Mouse (Mus musculus) MEL (cell line): ENCODE data around the gene Pglyrp1.

ENCODE experiments used
- CHD2 ChIP-seq: IDR thresholded peaks from 2 replicates; pipeline ENCODE4 v1.6.1; 2011; ENCODE audit warnings: low read length, improper control_type of control experiment
- CTCF ChIP-seq, 3 experiments: IDR thresholded peaks in 2 of 3; conservative IDR thresholded peaks in 1 of 3; 2 replicates each; pipeline ENCODE4 v1.5.1; 2011 to 2012; ENCODE audit warnings: low read length in 3 of 3, low read depth in 2 of 3, mild to moderate bottlenecking in 2 of 3, improper control_type of control experiment in 1 of 3, inconsistent platforms in 1 of 3, mixed read lengths in 1 of 3, moderate library complexity in 1 of 3; ENCODE audit not compliant: control insufficient read depth in 1 of 3, insufficient read depth in 1 of 3, poor library complexity in 1 of 3, severe bottlenecking in 1 of 3
- HCFC1 ChIP-seq: IDR thresholded peaks from 2 replicates; pipeline ENCODE4 v1.6.1; 2012; ENCODE audit warnings: low read depth, mild to moderate bottlenecking, inconsistent platforms, low read length, improper control_type of control experiment, moderate library complexity
- JUND ChIP-seq: IDR thresholded peaks from 2 replicates; pipeline ENCODE4 v1.6.1; 2011; ENCODE audit warnings: low read depth, mild to moderate bottlenecking, improper control_type of control experiment, low read length
- MAX ChIP-seq: IDR thresholded peaks from 2 replicates; pipeline ENCODE4 v1.6.1; 2011; ENCODE audit warnings: low read length, improper control_type of control experiment
- MEF2A ChIP-seq: IDR thresholded peaks from 2 replicates; pipeline ENCODE4 v1.6.1; 2014; ENCODE audit warnings: low read depth, mild to moderate bottlenecking, inconsistent platforms, low read length, improper control_type of control experiment; ENCODE audit not compliant: poor library complexity, insufficient replicate concordance, severe bottlenecking; ENCODE audit errors: extremely low read depth
- MXI1 ChIP-seq: IDR thresholded peaks from 2 replicates; pipeline ENCODE4 v1.6.1; 2011; ENCODE audit warnings: mild to moderate bottlenecking, low read depth, low read length, improper control_type of control experiment
- TBP ChIP-seq: IDR thresholded peaks from 2 replicates; pipeline ENCODE4 v1.8.0; 2011; ENCODE audit warnings: low read depth, low read length, improper control_type of control experiment
- ZNF384 ChIP-seq: IDR thresholded peaks from 2 replicates; pipeline ENCODE4 v1.6.1; 2012; ENCODE audit warnings: low read depth, mild to moderate bottlenecking, inconsistent platforms, low read length, improper control_type of control experiment

DNA sequence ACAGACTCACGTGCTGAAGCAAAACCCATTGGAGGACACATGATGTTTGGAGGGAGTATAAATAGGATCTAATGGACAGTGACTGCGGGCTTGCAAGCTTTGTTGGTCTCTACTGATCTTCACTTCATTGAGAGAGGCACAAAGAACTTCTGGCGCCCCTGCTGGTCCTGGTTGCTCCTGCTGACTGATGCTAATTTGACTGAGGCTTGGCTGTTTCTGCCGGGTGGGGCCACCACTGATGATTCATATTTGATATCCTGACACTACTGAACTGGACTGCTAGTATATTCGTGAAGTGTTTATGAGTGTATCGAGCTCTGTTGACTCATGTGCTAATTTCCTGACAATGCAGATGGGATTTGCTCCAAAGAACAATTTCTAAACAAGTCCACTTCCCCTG, 8.3 kb upstream of the Pglyrp1 start:
- no peak for TF ChIP-seq MXI1
- TF ChIP-seq TBP: no peak
- no peak for TF ChIP-seq MEF2A
- TF ChIP-seq CHD2: no peak
- no peak for TF ChIP-seq CTCF (IDR thresholded peaks at IDR 0.05 in 2 of 3, conservative IDR thresholded peaks at IDR 0.05 in 1 of 3; ENCODE audit: control insufficient read depth in 1 of 3, insufficient read depth in 1 of 3, low read depth in 2 of 3, low read length in 3 of 3, poor library complexity in 1 of 3, severe bottlenecking in 1 of 3)
- no peak for TF ChIP-seq ZNF384
- TF ChIP-seq JUND: no peak
- TF ChIP-seq MAX: no peak
- TF ChIP-seq HCFC1: no peak
